Mouse (Mus musculus): ENCODE data around the gene Copb1. TPM values are rescaled to one million over a fixed set of nuclear protein-coding genes. Genes with fewer than 3 reads are reported as not detected.

Copb1 gene
- 10 to 100 TPM; 73.4 to 73.9 TPM for total RNA-seq (2021)

GRCm38 (mm10) chr7:114253885-114254833, at the start of gene Copb1:
Gene Copb1, minus strand, starts transcription at chr7:114254711.
- DNase-seq: peak; percentile 93

GRCm38 (mm10) chr7:114301293-114301782, 46.8 kb upstream of the Copb1 start:
- peak; percentile 9 for DNase-seq

GRCm38 (mm10) chr7:114300782-114301181, 46.3 kb upstream of the Copb1 start:
- DNase-seq: no peak

- DNase-seq: no peak
Measured at GRCm38 (mm10) chr7:114299247-114299646, 44.7 kb upstream of the Copb1 start.

GRCm38 (mm10) chr7:114294698-114295097, 40.2 kb upstream of the Copb1 start:
- no peak for DNase-seq

- no peak for DNase-seq
Measured at GRCm38 (mm10) chr7:114293903-114294302, 39.4 kb upstream of the Copb1 start.

- peak; percentile 80 for DNase-seq
Measured at GRCm38 (mm10) chr7:114292501-114292971, 38.0 kb upstream of the Copb1 start.

GRCm38 (mm10) chr7:114291461-114292335, 37.2 kb upstream of the Copb1 start:
- peak; percentile 12 for DNase-seq

GRCm38 (mm10) chr7:114290078-114290506, 35.6 kb upstream of the Copb1 start:
- DNase-seq: no peak

- DNase-seq: no peak
Measured at GRCm38 (mm10) chr7:114284296-114284910, 29.9 kb upstream of the Copb1 start.

GRCm38 (mm10) chr7:114283006-114283405, 28.5 kb upstream of the Copb1 start:
- no peak for DNase-seq

- DNase-seq: peak; percentile 43
Measured at GRCm38 (mm10) chr7:114281671-114282070, 27.2 kb upstream of the Copb1 start.

- peak; percentile 98 for DNase-seq
Measured at GRCm38 (mm10) chr7:114276005-114276752, 21.7 kb upstream of the Copb1 start, which contains the start of gene Psma1. Gene Psma1, minus strand, starts transcription at chr7:114276118.

GRCm38 (mm10) chr7:114275372-114276004, 21.0 kb upstream of the Copb1 start:
- DNase-seq: no peak

GRCm38 (mm10) chr7:114268446-114268845, 13.9 kb upstream of the Copb1 start:
- DNase-seq: no peak

GRCm38 (mm10) chr7:114251684-114252083, 2.8 kb downstream of the Copb1 start:
- DNase-seq: no peak

GRCm38 (mm10) chr7:114233980-114234379, 20.5 kb downstream of the Copb1 start:
- DNase-seq: no peak

GRCm38 (mm10) chr7:114232982-114233381, 21.5 kb downstream of the Copb1 start:
- no peak for DNase-seq

GRCm38 (mm10) chr7:114231857-114232256, 22.7 kb downstream of the Copb1 start:
- no peak for DNase-seq

GRCm38 (mm10) chr7:114226521-114226920, 28.0 kb downstream of the Copb1 start:
- no peak for DNase-seq

GRCm38 (mm10) chr7:114220433-114220832, 34.1 kb downstream of the Copb1 start:
- DNase-seq: no peak

Data from heart, postnatal 4 days (tissue).